Mouse (Mus musculus) brain, adult 2 months (tissue): ENCODE measurements around the gene Fam214b.

Experiments
- DNase-seq: peaks from one replicate; pipeline ENCODE4 v3.0.0; 2011; ENCODE audit warnings: low read depth, low spot score

Fam214b gene

GRCm38 (mm10) chr4:43038567-43039495 is 7.2 kb downstream of the Fam214b start:
- DNase-seq = peak; percentile 87

GRCm38 (mm10) chr4:43037860-43038566 is 8.0 kb downstream of the Fam214b start:
- no peak for DNase-seq

- no peak for DNase-seq
These were observed 9.7 kb downstream of the Fam214b start for GRCm38 (mm10) chr4:43036356-43036755.

- no peak for DNase-seq
These were observed 10.2 kb downstream of the Fam214b start for GRCm38 (mm10) chr4:43035851-43036250.

- no peak for DNase-seq
These were observed 12.5 kb downstream of the Fam214b start for GRCm38 (mm10) chr4:43033481-43033880.

- no peak for DNase-seq
These were observed 13.5 kb downstream of the Fam214b start for GRCm38 (mm10) chr4:43032501-43032900.

- DNase-seq = peak; percentile 99
These were observed 14.6 kb downstream of the Fam214b start, which contains the start of gene Stoml2 for GRCm38 (mm10) chr4:43031237-43031995. TSS of gene Stoml2 (minus strand) at chr4:43031710.

GRCm38 (mm10) chr4:43030780-43031230 is 15.2 kb downstream of the Fam214b start:
- no peak for DNase-seq

- DNase-seq = no peak
These were observed 15.7 kb downstream of the Fam214b start for GRCm38 (mm10) chr4:43030352-43030751.

GRCm38 (mm10) chr4:43029749-43030148 is 16.3 kb downstream of the Fam214b start:
- DNase-seq = no peak

- no peak for DNase-seq
These were observed 16.9 kb downstream of the Fam214b start for GRCm38 (mm10) chr4:43029121-43029520.

GRCm38 (mm10) chr4:43025084-43025960 is 20.7 kb downstream of the Fam214b start, which contains the start of gene Pigo:
TSS of gene Pigo (minus strand) at chr4:43025819.
- peak; percentile 98 for DNase-seq

- no peak for DNase-seq
These were observed 21.3 kb downstream of the Fam214b start for GRCm38 (mm10) chr4:43024673-43025072.

GRCm38 (mm10) chr4:43021341-43021740 is 24.7 kb downstream of the Fam214b start:
- DNase-seq = peak; percentile 18

- DNase-seq = no peak
These were observed 25.1 kb downstream of the Fam214b start for GRCm38 (mm10) chr4:43020876-43021275.

- no peak for DNase-seq
These were observed 26.2 kb downstream of the Fam214b start for GRCm38 (mm10) chr4:43019641-43020465.

- DNase-seq = no peak
These were observed 26.8 kb downstream of the Fam214b start for GRCm38 (mm10) chr4:43019176-43019575.

- no peak for DNase-seq
These were observed 27.9 kb downstream of the Fam214b start for GRCm38 (mm10) chr4:43018156-43018555.

- no peak for DNase-seq
These were observed 33.9 kb downstream of the Fam214b start for GRCm38 (mm10) chr4:43012091-43012490.
